Mouse (Mus musculus) megakaryocyte, adult 5-6 weeks (primary cell): ENCODE measurements around the gene Plcg2. TPM values are rescaled to one million over a fixed set of nuclear protein-coding genes. Genes with fewer than 3 reads are reported as not detected.

Source experiments
- ATAC-seq: 2 replicates; pipeline ENCODE4 v1.8.0; 2016; ENCODE audit warnings: mild to moderate bottlenecking, inconsistent platforms; ENCODE audit not compliant: poor library complexity, severe bottlenecking
- total RNA-seq, 2 experiments: library from RNA; stranded (forward) in 1 of 2; stranded (reverse) in 1 of 2; fragments of 153-499, 151-499 nt in 1 of 2; fragments of 221-1000, 200-1000 nt in 1 of 2; gene quantifications; 2 replicates each; pipeline versions ENCODE4 v1.2.3 to v1.2.4; 2015 to 2017

The Plcg2 gene
- total RNA-seq, 2 experiments from 2014 or later, result 104 to 164 TPM

DNA sequence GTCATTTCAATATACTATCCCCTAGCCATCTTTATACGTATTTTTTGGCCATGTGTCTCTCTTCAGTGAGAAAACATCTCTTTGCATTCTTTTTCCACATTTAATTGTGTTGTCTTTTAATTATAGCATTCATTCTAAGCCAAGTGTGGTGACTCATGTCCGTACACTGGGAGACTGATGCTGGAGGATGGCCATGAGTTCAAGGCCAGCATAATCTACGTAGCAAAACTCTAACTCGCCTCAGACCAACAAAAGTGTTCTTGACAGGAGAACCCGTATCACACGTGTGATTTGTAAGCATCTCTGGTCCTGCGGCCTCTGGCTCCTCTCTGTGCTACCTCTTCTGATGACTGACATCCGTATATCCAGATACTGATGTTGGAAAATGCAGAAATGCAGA lies 13.4 kb upstream of the Plcg2 start:
- ATAC-seq, result no peak

DNA sequence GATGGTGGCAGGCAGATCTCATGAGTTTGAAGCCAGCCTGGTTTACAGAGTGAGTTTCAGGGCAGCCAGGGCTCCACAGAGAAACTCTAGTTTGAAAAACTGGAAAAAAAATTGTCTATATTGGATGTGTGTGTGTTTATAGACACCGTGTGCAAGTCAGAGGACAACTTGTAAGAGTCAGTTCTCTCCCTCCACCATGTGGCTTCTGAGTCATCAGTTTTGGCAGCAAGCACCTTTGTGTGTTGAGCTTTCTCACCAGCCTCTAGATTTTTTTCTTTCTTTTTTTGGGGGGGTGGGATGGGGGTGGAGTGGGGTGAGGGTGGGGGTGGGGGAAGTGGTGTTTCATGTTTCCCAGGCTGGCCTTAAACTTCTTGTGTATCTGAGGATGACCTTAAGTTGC lies 12.8 kb upstream of the Plcg2 start:
- ATAC-seq, result no peak

DNA sequence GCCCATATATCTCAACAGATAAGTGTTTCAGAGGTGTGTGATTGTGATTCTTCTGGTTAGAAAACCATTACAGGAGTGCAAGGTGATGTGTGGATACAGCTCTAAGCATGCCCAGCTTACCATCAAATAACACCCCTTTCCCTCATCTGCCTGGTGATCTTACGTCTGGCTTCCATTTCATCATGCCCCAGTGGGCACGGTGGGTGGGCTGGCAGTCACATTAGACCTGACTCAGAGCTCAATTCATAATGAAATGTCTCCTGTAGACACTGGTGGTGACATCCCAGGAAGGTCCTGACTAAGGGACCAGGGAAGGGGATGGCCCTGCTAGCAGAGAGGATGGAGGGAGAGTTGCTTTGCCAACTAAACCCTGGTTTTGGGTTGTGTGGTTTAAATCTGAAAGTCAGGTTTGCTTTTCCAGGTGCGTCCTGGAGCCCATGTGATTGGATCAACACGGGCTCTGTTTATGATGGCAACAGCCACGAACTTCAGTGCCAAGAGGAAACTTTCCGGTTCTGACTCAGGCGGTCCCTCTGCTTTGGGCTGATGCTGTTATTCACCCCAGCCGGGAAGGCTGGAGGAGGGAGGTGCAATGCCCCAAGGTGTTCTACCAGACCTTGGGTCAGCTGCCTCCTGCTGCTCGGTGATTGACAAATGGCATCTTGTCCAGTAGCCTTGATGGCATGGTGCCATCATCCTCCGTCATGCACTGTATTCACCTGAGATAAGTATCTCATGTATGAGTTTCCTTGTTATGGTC lies 9.7 kb upstream of the Plcg2 start:
- ATAC-seq, result no peak

DNA sequence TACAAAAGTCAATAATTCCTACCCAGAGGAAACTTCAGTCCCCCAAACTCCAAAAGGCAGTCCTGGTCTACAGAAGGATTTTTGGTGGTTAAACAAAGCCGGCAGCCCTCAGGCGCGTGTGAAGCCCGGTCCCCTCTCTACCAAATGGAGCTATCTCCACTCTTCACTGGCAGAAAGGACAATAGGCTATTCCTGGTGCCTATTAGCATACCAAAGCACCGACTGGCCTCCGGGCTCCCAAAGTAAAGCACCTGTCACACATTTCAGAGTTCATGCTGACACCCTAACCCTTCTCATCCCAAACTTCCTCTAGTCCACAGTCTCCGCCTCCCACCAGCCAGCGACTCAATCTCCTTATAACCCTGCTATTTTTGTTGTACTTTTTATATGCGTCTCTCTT lies 4.5 kb upstream of the Plcg2 start:
- ATAC-seq, result no peak

DNA sequence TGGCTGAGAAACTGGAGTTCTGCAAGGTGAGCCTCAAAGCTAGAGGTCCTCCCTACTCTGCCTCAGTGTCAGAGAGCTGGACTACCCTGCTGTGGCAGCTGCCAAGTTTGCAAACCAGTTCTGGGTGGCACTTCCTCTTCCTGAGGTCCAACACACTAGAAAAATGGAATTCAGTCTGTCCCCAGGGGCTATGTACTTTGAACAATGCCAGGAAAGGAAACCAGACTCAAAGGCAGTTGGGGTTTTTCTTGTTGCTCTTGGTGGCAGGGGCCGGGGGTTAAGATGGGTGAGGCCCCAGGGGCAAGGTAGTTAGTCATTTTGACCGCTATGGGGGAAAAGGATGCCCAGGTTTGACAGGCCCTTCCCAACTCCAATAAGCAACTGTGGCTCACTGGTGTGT lies 3.2 kb upstream of the Plcg2 start:
- ATAC-seq, result peak; percentile 43; the same call in 1 of the 2 replicates

DNA sequence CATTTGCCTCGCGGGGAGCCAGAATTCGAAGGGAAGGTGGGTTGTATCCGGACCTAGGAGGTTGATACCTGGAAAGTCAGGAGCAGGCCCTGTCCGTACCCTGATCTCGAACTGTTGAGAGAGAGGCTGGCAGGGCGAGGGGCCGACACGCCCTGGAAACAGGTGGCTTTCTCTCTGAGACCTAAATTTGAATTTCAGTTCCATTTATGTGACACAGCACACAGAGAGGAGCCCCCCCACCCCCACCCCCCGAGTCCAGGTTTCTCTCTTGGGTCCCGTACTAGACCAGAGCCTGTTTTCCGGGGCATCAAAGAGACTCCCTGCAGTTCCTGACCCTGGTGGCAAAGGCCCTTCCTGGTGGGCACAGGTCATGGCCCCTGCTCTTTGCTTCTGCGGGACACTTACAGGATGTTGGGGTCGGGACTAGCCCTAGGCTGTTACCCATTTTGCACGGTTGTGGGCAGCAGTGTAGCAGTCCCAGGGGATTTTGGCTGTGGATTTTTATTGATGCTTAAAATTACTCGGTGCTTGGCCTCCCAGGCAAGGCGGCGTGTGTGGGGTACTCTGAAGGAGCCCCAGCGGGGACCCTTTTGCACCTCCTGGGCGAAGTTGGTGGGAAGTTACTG lies 937 bp downstream of the Plcg2 start:
- ATAC-seq, result no peak

DNA sequence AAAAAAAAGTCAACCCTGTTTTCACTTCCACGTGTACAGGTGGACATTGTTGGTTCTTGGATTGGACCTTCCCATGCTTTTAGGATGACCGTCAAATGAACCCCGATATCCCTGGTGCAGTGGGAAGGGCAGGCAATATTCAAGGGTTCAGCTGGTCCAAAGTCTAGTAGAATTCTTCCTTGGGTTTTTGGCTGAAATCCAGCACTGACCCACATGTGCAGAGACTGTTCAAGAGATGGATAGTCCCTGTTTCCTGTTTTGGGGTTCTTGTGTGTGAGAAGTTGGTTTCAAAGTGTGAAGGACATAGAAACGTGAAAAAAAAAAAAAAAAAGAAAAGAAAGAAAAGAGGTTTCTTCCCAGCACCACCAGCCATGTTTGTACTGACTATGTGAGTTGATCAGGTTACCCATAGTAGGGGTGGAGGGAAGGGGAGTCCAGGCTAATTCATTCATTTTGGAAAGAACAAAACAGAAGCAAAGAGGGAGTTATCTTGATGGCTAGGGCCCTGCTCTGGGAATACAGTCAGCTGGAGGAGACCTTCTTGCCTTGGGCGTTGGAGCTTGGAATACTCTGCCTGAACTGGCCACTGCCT lies 2.2 kb downstream of the Plcg2 start:
- no peak for ATAC-seq

DNA sequence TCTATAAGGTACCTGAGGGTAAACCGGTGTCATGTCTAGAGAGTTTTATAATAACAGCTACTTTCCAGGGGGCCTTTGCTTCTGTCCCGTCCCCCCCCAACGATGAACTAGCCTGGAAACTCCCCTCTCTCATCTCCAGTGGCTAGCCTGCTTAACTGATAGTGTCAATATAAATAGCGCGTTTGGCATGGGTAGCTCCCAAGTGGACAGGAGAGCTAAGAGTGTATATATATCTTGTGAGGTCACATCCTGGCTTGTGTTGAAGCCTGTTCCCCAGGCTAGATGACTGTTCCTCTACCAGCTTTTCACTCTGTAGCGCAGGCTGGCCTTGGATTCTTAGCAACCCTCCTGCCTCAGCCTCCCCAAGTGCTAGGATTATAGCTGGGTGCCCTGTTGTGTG lies 3.2 kb downstream of the Plcg2 start:
- no peak for ATAC-seq

DNA sequence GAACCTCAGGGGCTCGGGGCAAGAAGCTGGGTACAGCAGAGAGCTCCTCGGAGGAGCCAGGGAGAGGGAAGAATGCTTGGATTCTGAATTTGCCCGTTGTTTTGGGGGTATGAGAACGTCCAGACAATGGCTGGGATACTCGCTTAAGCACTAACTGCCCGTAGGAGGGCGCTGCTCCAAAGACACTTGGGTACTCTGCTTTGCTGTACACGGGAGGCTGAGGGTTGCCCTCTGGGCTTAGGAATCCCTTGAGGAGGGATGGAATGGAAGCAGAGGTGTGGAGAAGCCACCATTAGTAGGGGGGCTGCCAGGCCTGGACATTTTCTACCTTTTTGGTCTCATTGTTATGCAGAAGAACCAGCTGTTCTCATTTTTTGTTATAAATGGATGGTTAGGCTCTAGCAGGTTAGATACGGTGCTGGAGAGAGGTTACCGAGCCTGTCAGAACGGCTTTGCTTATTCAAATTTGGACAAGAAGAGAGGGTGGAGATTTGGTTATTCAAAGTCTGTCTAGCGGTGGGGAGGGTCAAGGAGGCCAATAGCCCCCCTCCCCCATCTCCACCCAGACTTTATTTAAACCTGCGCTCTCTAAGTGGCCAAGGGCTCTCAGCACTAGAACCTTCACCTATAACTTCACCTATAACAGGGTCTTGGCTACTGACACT lies 5.4 kb downstream of the Plcg2 start:
- ATAC-seq, result no peak

DNA sequence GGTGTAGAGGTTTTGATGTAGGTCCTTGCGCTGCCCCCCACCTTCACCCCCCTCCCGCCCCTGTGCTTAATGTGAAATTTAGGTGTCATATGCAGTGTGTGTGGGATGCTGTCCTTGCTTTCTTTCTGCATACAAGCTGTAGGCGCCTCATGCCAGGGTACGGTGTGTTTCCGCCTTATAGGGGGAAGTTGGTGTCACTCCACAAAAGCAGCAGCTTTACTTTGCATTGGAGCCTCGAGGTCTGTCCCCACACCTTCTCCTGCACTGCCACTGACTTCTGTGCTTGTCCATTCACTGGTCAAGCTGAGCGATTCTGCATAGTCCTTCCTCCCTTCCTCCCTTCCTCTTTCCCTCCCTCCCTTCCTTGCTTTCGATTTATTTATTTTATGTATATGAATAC lies 9.6 kb downstream of the Plcg2 start:
- peak; percentile 54 for ATAC-seq

DNA sequence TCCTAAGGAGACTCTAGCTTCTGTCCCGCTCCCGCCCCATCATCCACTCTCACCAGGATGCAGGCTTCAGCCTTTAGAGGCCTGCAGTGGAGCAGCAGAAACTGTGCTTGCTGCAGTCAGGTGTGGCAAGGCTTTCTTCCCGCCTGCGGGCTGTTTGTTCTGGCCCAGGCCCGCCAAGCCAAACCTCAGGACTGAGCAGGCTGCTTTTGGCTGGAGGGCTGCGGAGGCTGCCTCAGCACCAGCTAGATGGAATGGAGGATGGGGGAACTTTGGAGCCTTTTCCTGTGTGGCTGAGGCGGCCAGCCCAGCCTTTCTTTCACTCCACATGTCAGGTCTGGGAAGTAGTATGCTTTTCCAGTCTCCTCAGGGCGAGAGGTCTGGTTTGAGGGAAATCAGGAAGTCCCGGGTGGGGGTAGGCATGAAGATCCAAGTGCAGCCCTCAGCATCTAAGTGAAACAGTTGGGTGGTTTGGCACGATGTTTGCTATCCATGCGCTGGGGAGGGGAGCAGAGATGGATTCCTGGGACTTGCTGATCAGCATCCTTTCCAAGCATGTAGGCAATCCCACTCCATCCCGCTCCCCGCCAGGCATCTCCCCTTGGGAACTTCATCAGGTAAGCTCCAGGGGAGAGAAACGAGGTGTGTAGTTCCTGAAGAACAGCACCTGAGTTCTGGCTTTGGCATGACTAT lies 18.9 kb downstream of the Plcg2 start:
- ATAC-seq, result no peak

DNA sequence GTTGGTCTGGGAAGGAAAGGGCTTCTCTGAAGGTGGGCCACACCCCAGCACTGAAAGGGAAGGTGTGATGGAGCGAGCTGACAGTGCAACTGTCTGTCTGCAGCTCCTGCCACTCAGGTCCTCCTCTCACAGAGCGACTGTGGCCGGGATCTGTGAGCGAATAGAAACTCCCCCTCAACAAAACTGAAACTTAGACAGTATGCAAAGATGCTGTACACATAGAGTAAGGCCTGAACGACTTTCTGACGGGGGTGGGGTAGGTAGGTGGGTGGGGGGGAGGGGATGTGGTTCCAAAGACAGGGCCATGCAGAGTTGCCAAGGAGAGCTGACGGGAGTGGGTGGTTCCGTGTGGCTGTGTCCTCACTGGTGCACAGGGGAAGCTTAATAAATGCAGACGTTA lies 19.8 kb downstream of the Plcg2 start:
- no peak for ATAC-seq

DNA sequence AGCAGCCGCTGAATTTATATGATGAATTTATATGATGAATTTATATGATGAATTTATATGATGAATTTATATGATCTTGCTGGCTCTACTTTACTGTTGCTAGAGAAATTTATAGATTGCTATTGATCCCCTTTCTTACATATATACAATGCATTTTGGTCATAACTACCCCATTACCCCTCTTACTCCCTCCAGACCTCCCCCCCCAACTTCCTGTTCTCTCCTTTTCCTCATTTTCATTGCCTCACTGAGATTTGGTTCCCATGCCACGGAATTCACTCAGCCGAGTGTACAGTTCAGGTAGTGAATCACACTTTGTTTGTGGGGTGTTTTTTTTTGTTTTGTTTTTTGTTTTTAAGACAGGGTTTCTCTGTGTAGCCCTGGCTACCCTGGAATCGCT lies 20.8 kb downstream of the Plcg2 start:
- 0 out of 2 replicates have a peak, but pooled peaks have one; percentile 27 for ATAC-seq

DNA sequence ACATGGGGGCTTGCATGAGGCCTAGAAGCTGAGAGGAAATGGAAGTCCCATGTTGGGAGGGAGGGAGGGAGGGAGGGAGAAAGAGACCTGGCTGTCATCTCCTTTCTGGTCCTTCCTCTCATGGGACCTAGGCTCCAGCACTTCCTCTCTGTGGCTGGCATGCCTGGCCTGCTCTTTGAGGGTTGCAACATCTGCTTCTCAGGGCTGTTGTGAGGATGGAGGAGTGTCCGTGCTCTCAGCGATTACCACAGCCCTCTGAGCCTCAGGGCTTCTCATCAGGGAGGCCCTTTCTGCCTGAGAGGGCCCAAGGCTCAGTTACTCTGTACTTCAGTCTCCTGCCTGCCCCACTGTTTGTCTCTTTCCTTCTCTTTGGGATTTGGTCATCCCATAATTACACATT lies 28.1 kb downstream of the Plcg2 start:
- ATAC-seq, result peak; percentile 96

DNA sequence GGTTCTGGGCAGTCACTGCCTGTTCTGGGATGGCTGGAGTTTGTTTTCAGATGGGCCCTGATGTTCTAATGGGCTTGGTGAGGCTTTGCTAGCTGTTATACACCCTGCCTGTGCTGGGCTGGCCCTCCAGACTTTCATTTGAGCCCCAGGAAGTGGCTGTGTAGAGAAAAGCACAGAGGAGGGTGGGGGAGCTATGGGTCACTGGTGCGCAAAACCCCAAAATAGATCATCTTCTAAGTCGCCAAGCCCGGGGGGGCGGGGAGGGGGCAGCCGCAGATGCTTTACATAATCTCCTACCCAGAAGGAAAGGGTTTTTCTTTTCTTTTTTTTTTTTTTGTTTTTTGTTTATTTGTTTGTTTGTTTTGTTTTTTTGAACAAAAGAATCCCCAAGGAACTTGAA lies 29.9 kb downstream of the Plcg2 start:
- no peak for ATAC-seq

DNA sequence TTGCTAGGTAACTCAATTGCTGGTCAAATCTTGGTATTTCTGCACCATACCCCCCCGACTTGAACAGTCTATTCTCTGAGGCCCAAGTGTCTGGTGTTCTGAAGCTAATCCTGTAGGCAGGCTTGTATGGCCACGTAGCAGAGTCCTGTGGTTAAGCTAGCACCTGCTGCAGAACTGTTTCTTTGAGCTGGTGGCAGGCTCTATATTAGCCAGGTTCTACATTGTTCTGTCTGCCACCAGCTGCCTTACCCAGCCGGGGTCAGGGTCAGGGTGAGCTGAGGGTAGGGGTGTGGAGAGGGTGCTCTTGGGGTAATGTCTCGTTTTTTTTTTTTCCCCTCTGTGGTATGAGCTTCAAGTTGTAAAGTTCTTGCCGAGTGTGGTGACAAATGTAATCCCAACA lies 31.1 kb downstream of the Plcg2 start:
- no peak for ATAC-seq

DNA sequence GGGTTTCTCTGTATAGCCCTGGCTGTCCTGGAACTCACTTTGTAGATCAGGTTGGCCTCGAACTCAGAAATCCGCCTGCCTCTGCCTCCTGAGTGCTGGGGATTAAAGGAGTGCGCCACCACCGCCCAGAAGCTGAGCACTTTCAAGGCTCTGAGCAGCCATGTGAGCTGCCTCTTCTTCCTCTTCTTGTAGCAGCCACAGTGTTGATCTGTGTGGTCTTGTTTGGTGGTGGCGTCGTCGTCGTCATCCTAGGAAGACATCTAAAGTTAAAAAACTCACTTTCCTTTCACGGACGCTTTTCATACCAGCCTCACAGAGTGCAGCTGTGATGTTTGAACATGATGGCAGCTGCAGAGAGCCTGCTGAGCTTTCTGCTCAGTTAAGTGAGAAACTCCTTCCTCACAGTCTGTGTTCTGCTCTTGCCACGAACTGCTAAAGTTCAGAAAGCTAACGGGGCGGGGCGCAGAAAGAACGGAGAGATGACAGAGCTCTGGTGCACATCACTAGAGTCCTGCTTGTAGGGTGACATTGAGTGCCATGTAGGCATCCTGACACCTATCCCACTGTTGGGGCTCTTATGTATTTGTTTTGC lies 34.4 kb downstream of the Plcg2 start:
- ATAC-seq, result peak; percentile 62

DNA sequence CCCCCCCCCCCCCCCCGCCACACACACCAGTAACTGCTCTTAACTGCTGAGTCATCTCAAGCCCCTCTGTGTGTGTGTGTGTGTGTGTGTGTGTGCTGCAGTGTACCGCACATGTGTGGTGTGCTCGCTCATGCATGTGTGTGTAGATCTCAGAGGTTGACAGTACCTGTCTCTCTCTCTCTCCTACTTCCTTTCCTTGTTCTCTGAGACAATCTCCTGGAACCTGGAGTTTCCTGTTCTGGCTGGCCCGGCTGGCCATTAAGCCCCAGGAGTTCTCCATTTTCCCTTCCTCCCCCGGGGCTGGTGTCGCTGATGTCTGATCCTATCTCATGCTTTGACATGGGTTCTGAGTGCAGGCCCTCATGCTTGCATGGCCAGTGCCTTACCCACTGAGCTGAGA lies 38.8 kb downstream of the Plcg2 start:
- ATAC-seq, result peak; percentile 33

DNA sequence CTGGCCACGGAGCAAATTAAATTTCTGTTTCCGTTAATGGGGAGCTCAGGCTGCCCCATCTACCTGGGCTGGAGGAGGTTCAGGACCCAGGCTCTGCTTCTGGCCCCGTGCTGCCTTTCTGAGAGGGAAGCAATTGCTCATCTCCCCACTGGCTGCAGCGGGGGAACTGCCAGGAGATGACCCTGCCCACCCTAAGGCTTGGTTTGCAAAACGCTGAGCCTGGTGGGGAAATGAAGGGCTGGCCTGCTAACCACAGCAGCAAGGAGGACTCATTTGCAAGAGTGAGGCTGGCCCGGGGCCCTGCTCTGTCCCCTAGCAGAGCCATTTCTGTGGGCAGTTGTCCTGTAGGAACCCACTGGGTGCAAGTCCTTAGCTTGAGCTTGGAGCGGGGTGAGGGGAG lies 39.7 kb downstream of the Plcg2 start:
- peak; percentile 68 for ATAC-seq

DNA sequence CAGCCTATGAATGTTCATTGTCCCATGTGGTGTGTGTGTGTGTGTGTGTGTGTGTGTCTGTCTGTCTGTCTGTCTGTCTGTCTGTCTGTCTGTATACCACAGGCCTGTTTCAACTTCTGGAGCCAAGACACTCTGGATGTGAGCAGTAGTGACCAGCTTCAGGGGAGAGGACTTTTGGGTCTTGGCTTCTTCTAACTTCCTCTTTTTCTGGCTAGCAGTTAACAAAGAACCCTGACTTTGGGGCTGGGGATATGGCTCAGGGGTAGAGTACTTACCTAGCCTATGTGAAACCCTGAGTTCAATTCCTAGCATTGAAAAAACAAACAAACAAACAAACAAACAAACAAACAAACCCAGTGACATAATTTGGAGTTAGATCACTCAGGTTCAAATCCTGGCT lies 44.9 kb downstream of the Plcg2 start:
- ATAC-seq, result peak; percentile 62

DNA sequence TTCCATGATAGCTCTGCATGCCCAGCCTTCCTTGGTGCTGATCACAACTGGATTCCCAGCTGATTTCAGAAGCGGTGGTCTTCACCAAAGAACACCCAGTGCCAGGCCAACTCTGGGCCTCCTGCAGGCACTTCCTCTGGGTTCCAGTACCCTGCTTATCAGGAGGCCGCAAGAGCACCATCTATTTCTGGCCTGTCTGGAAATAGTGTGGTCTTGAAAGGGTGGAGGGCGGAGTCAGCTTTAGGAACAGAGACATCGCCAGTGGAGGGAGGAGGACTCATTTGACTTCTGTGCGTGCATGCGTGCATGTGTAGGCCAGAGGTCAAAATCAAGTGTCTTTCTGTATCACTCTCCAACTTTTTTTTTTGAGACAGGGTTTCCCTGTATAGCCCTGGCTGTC lies 45.7 kb downstream of the Plcg2 start:
- peak; percentile 58 for ATAC-seq
